Mouse (Mus musculus): Measurements from ENCODE around the gene Mcrip2. TPM values are rescaled to one million over a fixed set of nuclear protein-coding genes. Genes with fewer than 3 reads are reported as not detected.

Mcrip2 gene
- total RNA-seq, 1 experiment: 12.3 TPM

DNA sequence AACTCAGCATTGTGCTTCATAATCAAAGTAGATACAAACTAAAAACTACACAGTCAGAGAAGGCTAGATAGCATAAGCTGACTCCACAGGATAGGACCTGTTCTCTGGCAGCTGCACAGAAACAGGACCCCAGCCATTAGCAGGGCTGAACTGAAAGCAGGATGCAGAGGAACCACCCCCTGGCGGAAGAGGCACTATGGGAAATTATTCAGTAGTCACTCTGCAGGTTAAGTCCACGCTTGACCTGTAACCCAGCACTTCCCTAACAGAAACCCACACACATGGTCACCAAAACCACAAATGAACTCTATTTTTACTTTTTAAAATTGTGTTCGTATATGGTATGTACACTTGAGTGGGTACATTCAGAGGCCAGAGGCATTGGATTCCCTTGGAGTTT, 34.5 kb upstream of the Mcrip2 start:
- peaks cover 2% of the 10 kb centered on the region; the same call in 1 of the 2 replicates for H3K36me3 ChIP-seq (ENCODE audit: control insufficient read depth, insufficient read depth, low read length, poor library complexity, severe bottlenecking)
- DNase-seq (ENCODE audit: low read depth, low spot score): no peak
- no peak overlapping the region for H3K4me3 ChIP-seq (ENCODE audit: insufficient read depth in 1 of 2, low read depth in 1 of 2, low read length in 2 of 2, poor library complexity in 1 of 2, severe bottlenecking in 1 of 2)
- in situ Hi-C loops (cut with MboI; ENCODE audit: low sequenced_read_pairs in 2 of 2, unreplicated experiment in 2 of 2): no loop called here
- H3K27ac ChIP-seq (ENCODE audit: insufficient read depth, low read depth, low read length, poor library complexity, severe bottlenecking): no peak overlapping the region
- H3K9me3 ChIP-seq (ENCODE audit: control insufficient read depth, insufficient read depth, low read depth, low read length): no peaks in the 10 kb centered on the region
- no peak overlapping the region for H3K9ac ChIP-seq (ENCODE audit: insufficient read depth, low read depth, low read length, poor library complexity, severe bottlenecking)
- TF ChIP-seq CHD2 (IDR thresholded peaks at IDR 0.05; ENCODE audit: low read depth, low read length) (no peak), ZC3H11A (IDR thresholded peaks at IDR 0.05; ENCODE audit: borderline replicate concordance, low read depth, low read length) (no peak), MAFK (IDR thresholded peaks at IDR 0.05; ENCODE audit: insufficient read depth, low read depth, low read length) (0 out of 2 replicates have a peak, but pooled peaks have one; percentile 1), ZNF384 (IDR thresholded peaks at IDR 0.05; ENCODE audit: low read depth, low read length) (no peak), HCFC1 (IDR thresholded peaks at IDR 0.05; ENCODE audit: borderline replicate concordance, insufficient read depth, low read length) (no peak)
- H3K4me1 ChIP-seq (ENCODE audit: control insufficient read depth in 2 of 2, insufficient read depth in 2 of 2, low read length in 2 of 2, poor library complexity in 1 of 2): no peaks in the 10 kb centered on the region; a peak in 1 of 4 replicates

DNA sequence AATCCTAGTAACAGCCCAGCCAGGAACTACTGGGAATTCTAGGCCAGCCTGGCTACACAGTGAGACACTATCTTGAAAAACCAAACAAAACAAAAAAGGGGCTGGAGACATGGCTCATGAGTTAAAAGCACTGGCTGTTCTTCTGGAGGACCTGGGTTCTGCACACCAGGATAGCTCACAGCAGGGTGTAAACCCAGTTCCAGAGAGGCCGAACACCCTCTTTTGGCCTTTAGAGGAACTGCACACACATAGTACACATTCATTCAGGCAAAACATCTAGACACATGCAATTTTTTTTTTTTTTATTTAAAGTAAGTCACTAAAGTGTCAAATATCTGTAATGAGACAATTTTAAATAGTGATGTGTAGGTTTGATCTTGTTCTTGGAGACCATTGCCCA, 31.6 kb upstream of the Mcrip2 start:
- Histone ChIP-seq H3K27ac (ENCODE audit: insufficient read depth, low read depth, low read length, poor library complexity, severe bottlenecking) (no peak overlapping the region), H3K9ac (ENCODE audit: insufficient read depth, low read depth, low read length, poor library complexity, severe bottlenecking) (no peak overlapping the region), H3K4me1 (ENCODE audit: control insufficient read depth in 2 of 2, insufficient read depth in 2 of 2, low read length in 2 of 2, poor library complexity in 1 of 2) (no peaks in the 10 kb centered on the region; a peak in 1 of 4 replicates), H3K4me3 (ENCODE audit: insufficient read depth in 1 of 2, low read depth in 1 of 2, low read length in 2 of 2, poor library complexity in 1 of 2, severe bottlenecking in 1 of 2) (no peak overlapping the region), H3K9me3 (ENCODE audit: control insufficient read depth, insufficient read depth, low read depth, low read length) (no peaks in the 10 kb centered on the region), H3K36me3 (ENCODE audit: control insufficient read depth, insufficient read depth, low read length, poor library complexity, severe bottlenecking) (peaks cover 2% of the 10 kb centered on the region; the same call in 1 of the 2 replicates)
- no peak for DNase-seq (ENCODE audit: low read depth, low spot score)
- in situ Hi-C loops (cut with MboI; ENCODE audit: low sequenced_read_pairs in 2 of 2, unreplicated experiment in 2 of 2): no loop called here
- TF ChIP-seq MAFK (IDR thresholded peaks at IDR 0.05; ENCODE audit: insufficient read depth, low read depth, low read length): no peak
- no peak for TF ChIP-seq CHD2 (IDR thresholded peaks at IDR 0.05; ENCODE audit: low read depth, low read length)
- TF ChIP-seq ZNF384 (IDR thresholded peaks at IDR 0.05; ENCODE audit: low read depth, low read length): no peak
- no peak for TF ChIP-seq ZC3H11A (IDR thresholded peaks at IDR 0.05; ENCODE audit: borderline replicate concordance, low read depth, low read length)
- TF ChIP-seq HCFC1 (IDR thresholded peaks at IDR 0.05; ENCODE audit: borderline replicate concordance, insufficient read depth, low read length): no peak

DNA sequence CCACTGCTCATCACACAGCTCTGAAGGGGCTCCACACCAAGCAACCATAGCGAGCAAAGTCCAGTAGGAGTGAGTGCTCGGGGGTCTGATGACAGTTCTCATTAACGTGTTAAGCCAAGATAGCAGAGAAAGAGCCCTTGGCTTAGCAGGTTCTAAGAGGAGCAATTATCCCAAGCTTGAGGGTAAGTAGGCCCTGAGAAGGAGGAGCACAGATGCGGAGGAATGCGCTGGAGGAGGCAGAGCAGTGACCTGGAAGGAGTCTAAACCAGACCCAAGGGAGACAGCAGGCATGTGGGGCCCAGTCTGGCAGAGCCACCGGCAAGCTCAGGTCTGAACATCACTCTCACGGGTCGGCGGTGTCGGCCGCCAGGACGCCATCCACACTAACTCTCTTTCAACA, 27.3 kb upstream of the Mcrip2 start:
- Histone ChIP-seq H3K9me3 (ENCODE audit: control insufficient read depth, insufficient read depth, low read depth, low read length) (no peaks in the 10 kb centered on the region), H3K9ac (ENCODE audit: insufficient read depth, low read depth, low read length, poor library complexity, severe bottlenecking) (no peak overlapping the region), H3K4me1 (ENCODE audit: control insufficient read depth in 2 of 2, insufficient read depth in 2 of 2, low read length in 2 of 2, poor library complexity in 1 of 2) (peaks cover 0 to 3% of the 10 kb centered on the region in 2 experiments; a peak in 1 of 4 replicates), H3K27ac (ENCODE audit: insufficient read depth, low read depth, low read length, poor library complexity, severe bottlenecking) (no peak overlapping the region), H3K4me3 (ENCODE audit: insufficient read depth in 1 of 2, low read depth in 1 of 2, low read length in 2 of 2, poor library complexity in 1 of 2, severe bottlenecking in 1 of 2) (no peak overlapping the region), H3K36me3 (ENCODE audit: control insufficient read depth, insufficient read depth, low read length, poor library complexity, severe bottlenecking) (peaks cover 2% of the 10 kb centered on the region; the same call in 1 of the 2 replicates)
- DNase-seq (ENCODE audit: low read depth, low spot score): no peak
- TF ChIP-seq CHD2 (IDR thresholded peaks at IDR 0.05; ENCODE audit: low read depth, low read length): no peak
- TF ChIP-seq ZNF384 (IDR thresholded peaks at IDR 0.05; ENCODE audit: low read depth, low read length): no peak
- TF ChIP-seq ZC3H11A (IDR thresholded peaks at IDR 0.05; ENCODE audit: borderline replicate concordance, low read depth, low read length): no peak
- in situ Hi-C loops (cut with MboI; ENCODE audit: low sequenced_read_pairs in 2 of 2, unreplicated experiment in 2 of 2): no loop called here

DNA sequence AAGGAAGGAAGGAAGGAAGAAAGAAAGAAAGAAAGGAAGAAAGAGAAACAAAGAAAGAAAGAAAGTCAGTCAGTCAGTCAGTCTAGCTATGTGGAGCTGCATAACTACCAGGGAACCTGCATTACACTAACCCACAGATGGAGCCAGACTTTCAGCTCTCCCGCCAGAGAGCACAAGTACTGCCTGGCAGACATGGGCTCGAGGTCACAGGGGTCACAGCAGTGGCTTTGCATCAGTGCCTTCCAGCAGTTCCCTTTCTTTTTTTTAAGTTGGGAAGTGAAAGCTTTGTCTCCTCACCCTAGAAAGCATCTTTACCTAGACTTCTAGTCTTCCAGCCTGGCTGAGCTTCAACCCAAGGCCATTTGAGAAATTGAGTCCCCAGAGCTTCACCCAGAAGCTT, 26.9 kb upstream of the Mcrip2 start:
- no peak for TF ChIP-seq CHD2 (IDR thresholded peaks at IDR 0.05; ENCODE audit: low read depth, low read length)
- TF ChIP-seq ZC3H11A (IDR thresholded peaks at IDR 0.05; ENCODE audit: borderline replicate concordance, low read depth, low read length): no peak
- TF ChIP-seq MAFK (IDR thresholded peaks at IDR 0.05; ENCODE audit: insufficient read depth, low read depth, low read length): no peak
- no peak for TF ChIP-seq ZNF384 (IDR thresholded peaks at IDR 0.05; ENCODE audit: low read depth, low read length)
- H3K4me1 ChIP-seq (ENCODE audit: control insufficient read depth in 2 of 2, insufficient read depth in 2 of 2, low read length in 2 of 2, poor library complexity in 1 of 2): peaks cover 0 to 3% of the 10 kb centered on the region in 2 experiments; a peak in 1 of 4 replicates
- no peak overlapping the region for H3K9ac ChIP-seq (ENCODE audit: insufficient read depth, low read depth, low read length, poor library complexity, severe bottlenecking)
- no peak overlapping the region for H3K27ac ChIP-seq (ENCODE audit: insufficient read depth, low read depth, low read length, poor library complexity, severe bottlenecking)
- no peak overlapping the region for H3K4me3 ChIP-seq (ENCODE audit: insufficient read depth in 1 of 2, low read depth in 1 of 2, low read length in 2 of 2, poor library complexity in 1 of 2, severe bottlenecking in 1 of 2)
- in situ Hi-C loops (cut with MboI; ENCODE audit: low sequenced_read_pairs in 2 of 2, unreplicated experiment in 2 of 2): no loop called here
- no peaks in the 10 kb centered on the region for H3K9me3 ChIP-seq (ENCODE audit: control insufficient read depth, insufficient read depth, low read depth, low read length)
- DNase-seq (ENCODE audit: low read depth, low spot score): no peak
- peaks cover under 1% of the 10 kb centered on the region; the same call in 1 of the 2 replicates for H3K36me3 ChIP-seq (ENCODE audit: control insufficient read depth, insufficient read depth, low read length, poor library complexity, severe bottlenecking)
